Mouse (Mus musculus): ENCODE data around the gene Mdga2. TPM values are rescaled to one million over a fixed set of nuclear protein-coding genes. Genes with fewer than 3 reads are reported as not detected.
A peak's percentile ranks its signal among the peaks of the same experiment; 100 is the strongest.

Gene Mdga2
- total and polyA plus RNA-seq, 3 experiments = 2.1 TPM; not detected in 2

DNA sequence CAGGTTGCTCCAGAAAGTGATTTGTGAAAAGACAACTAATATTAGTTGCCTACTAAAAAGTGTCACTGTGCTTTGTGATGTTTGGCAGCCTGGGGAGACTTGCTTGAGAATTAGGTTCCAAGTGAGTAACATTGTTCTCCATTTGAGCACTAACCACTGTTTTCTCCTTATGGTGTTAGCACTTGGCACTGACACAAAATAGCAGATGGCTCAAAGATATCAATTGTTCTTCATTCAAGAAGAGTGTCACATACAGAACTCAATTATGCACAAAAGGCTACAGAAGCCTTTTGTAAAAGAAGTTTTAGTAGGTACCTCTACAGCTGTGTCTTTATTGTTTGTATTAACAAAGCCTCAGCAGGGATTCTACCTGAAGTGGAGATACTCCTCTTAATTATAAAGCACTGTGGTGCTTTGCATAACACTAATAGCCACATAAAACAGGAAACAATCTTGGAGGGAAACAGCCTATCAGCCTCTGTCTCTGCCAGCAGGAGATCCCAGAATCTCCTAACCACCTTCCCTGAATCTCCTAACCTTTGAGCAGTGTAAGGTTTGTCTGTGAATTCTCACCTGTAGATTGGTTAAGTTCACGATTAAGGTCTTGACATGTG is 630.6 kb downstream of the Mdga2 start:
- Histone ChIP-seq H3K9me3 (replicated peaks; ENCODE audit: insufficient read depth, low read length) (no peaks in the 10 kb centered on the region), H3K9ac (ENCODE audit: control insufficient read depth, low read depth, low read length, poor library complexity, severe bottlenecking) (no peak overlapping the region), H3K79me2 (ENCODE audit: control insufficient read depth, insufficient read depth, low read length, poor library complexity) (no peaks in the 10 kb centered on the region), H3K27ac (ENCODE audit: control insufficient read depth, low read depth, low read length) (no peak overlapping the region), H3K4me1 (ENCODE audit: control insufficient read depth in 1 of 2, insufficient read depth in 2 of 2, low read length in 2 of 2) (no peaks in the 10 kb centered on the region), H3K4me3 (ENCODE audit: control insufficient read depth in 1 of 2, insufficient read depth in 1 of 2, low read depth in 2 of 2, low read length in 2 of 2) (no peak overlapping the region), H3K27me3 (ENCODE audit: control insufficient read depth in 1 of 2, insufficient read depth in 2 of 2, low read length in 2 of 2) (no peaks in the 10 kb centered on the region), H3K36me3 (ENCODE audit: control insufficient read depth in 1 of 2, insufficient read depth in 2 of 2, low read length in 2 of 2) (no peaks in the 10 kb centered on the region)
- TF ChIP-seq USF2 (IDR thresholded peaks at IDR 0.05; ENCODE audit: borderline replicate concordance in 1 of 2, insufficient read depth in 1 of 2, low read depth in 1 of 2, low read length in 2 of 2) (no peak), NELFE (IDR thresholded peaks at IDR 0.05; ENCODE audit: low read depth, low read length) (no peak), ZMIZ1 (IDR thresholded peaks at IDR 0.05; ENCODE audit: low read depth, low read length) (no peak), CHD2 (IDR thresholded peaks at IDR 0.05; ENCODE audit: low read length) (no peak), BHLHE40 (IDR thresholded peaks at IDR 0.05; ENCODE audit: borderline replicate concordance, low read depth, low read length) (no peak), MYB (IDR thresholded peaks at IDR 0.05; ENCODE audit: low read depth, low read length) (no peak), TCF12 (IDR thresholded peaks at IDR 0.05; ENCODE audit: low read depth, low read length) (no peak), TAL1 (IDR thresholded peaks at IDR 0.05; ENCODE audit: low read length) (no peak), CTCF (IDR thresholded peaks at IDR 0.05 in 2 of 3, conservative IDR thresholded peaks at IDR 0.05 in 1 of 3; ENCODE audit: control insufficient read depth in 1 of 3, insufficient read depth in 1 of 3, low read depth in 2 of 3, low read length in 3 of 3, poor library complexity in 1 of 3, severe bottlenecking in 1 of 3) (no peak), SIN3A (IDR thresholded peaks at IDR 0.05; ENCODE audit: low read length) (no peak), CHD1 (IDR thresholded peaks at IDR 0.05; ENCODE audit: low read depth, low read length) (no peak), POLR2AphosphoS2 (IDR thresholded peaks at IDR 0.05; ENCODE audit: low read length) (no peak), GATA1 (IDR thresholded peaks at IDR 0.05; ENCODE audit: low read depth, low read length) (no peak), UBTF (IDR thresholded peaks at IDR 0.05; ENCODE audit: borderline replicate concordance, insufficient read depth, low read depth, low read length) (no peak), ZC3H11A (IDR thresholded peaks at IDR 0.05; ENCODE audit: low read depth, low read length) (no peak), ELF1 (IDR thresholded peaks at IDR 0.05; ENCODE audit: low read depth, low read length) (no peak), MAZ (IDR thresholded peaks at IDR 0.05; ENCODE audit: low read depth, low read length) (no peak), MAX (IDR thresholded peaks at IDR 0.05; ENCODE audit: low read length) (no peak), ZNF384 (IDR thresholded peaks at IDR 0.05; ENCODE audit: low read depth, low read length) (no peak), POLR2AphosphoS5 (IDR thresholded peaks at IDR 0.05; ENCODE audit: borderline replicate concordance, low read depth, low read length) (no peak)
- peak; percentile 4 for DNase-seq (ENCODE audit: low read depth, low spot score)

DNA sequence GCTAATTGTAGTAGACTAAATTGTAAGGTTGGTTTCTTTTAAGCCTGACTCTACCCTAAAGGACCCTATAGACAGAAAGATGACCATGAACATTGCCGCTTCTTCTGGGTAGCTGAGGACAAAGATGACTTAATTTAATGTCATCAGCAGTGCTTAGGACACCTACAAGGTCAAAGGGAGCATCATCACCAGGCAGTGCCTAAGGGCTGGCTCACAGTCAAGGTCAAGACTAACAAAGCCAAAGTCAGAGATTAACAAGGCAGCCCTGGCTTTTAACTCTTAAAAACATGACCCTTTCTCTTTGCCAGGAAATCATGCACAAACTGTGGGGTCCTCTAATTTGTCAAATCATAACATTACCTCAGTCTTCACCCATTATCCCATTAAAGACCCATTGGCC is 657.0 kb downstream of the Mdga2 start:
- no peak overlapping the region for H3K27ac ChIP-seq (ENCODE audit: control insufficient read depth, low read depth, low read length)
- no peaks in the 10 kb centered on the region for H3K27me3 ChIP-seq (ENCODE audit: control insufficient read depth in 1 of 2, insufficient read depth in 2 of 2, low read length in 2 of 2)
- H3K9me3 ChIP-seq (replicated peaks; ENCODE audit: insufficient read depth, low read length) = no peaks in the 10 kb centered on the region
- H3K36me3 ChIP-seq (ENCODE audit: control insufficient read depth in 1 of 2, insufficient read depth in 2 of 2, low read length in 2 of 2) = no peaks in the 10 kb centered on the region
- no peak for DNase-seq (ENCODE audit: low read depth, low spot score)
- H3K4me3 ChIP-seq (ENCODE audit: control insufficient read depth in 1 of 2, insufficient read depth in 1 of 2, low read depth in 2 of 2, low read length in 2 of 2) = no peak overlapping the region
- H3K4me1 ChIP-seq (ENCODE audit: control insufficient read depth in 1 of 2, insufficient read depth in 2 of 2, low read length in 2 of 2) = no peaks in the 10 kb centered on the region
- TF ChIP-seq USF2 (IDR thresholded peaks at IDR 0.05; ENCODE audit: borderline replicate concordance in 1 of 2, insufficient read depth in 1 of 2, low read depth in 1 of 2, low read length in 2 of 2) (no peak), MAFK (IDR thresholded peaks at IDR 0.05; ENCODE audit: borderline replicate concordance, low read depth, low read length) (no peak), HCFC1 (IDR thresholded peaks at IDR 0.05; ENCODE audit: low read depth, low read length) (no peak), JUND (IDR thresholded peaks at IDR 0.05; ENCODE audit: low read depth, low read length) (no peak), ELF1 (IDR thresholded peaks at IDR 0.05; ENCODE audit: low read depth, low read length) (no peak), ZNF384 (IDR thresholded peaks at IDR 0.05; ENCODE audit: low read depth, low read length) (no peak)
- H3K9ac ChIP-seq (ENCODE audit: control insufficient read depth, low read depth, low read length, poor library complexity, severe bottlenecking) = no peak overlapping the region
- no peaks in the 10 kb centered on the region for H3K79me2 ChIP-seq (ENCODE audit: control insufficient read depth, insufficient read depth, low read length, poor library complexity)
